Mouse (Mus musculus) mature B cell (primary cell): ENCODE data around the gene Anks1.
"Not testable (repeated sequence)": the region's sequence is repeated elsewhere in the genome, so short reads cannot be mapped to it uniquely, and the experiment has no call there.

Experiments
- in situ Hi-C: fragments of 300-500 bp; cut with MboI; formaldehyde crosslinking; loops from 2 replicates; pipeline ENCODE4 v1.14.3; 2019

Gene Anks1

GRCm38 (mm10) chr17:27931826-27932225, 22.7 kb downstream of the Anks1 start:
- in situ Hi-C loops: no loop called here

GRCm38 (mm10) chr17:27934136-27934910, 25.2 kb downstream of the Anks1 start:
- in situ Hi-C loops: no loop called here

- in situ Hi-C loops: no loop called here
Observed at GRCm38 (mm10) chr17:27935091-27935490, 26.0 kb downstream of the Anks1 start.

GRCm38 (mm10) chr17:27937054-27937615, 28.0 kb downstream of the Anks1 start:
- in situ Hi-C loops: no loop called here

- in situ Hi-C loops: no loop called here
Observed at GRCm38 (mm10) chr17:27938121-27938754, 29.1 kb downstream of the Anks1 start.

- in situ Hi-C loops: no loop called here
Observed at GRCm38 (mm10) chr17:27939028-27939427, 29.9 kb downstream of the Anks1 start.

GRCm38 (mm10) chr17:27940352-27940751, 31.2 kb downstream of the Anks1 start:
- in situ Hi-C loops: no loop called here

GRCm38 (mm10) chr17:27941178-27941577, 32.1 kb downstream of the Anks1 start:
- in situ Hi-C loops: no loop called here

GRCm38 (mm10) chr17:27941698-27942097, 32.6 kb downstream of the Anks1 start:
- in situ Hi-C loops: no loop called here

GRCm38 (mm10) chr17:27942131-27942530, 33.0 kb downstream of the Anks1 start:
- in situ Hi-C loops: no loop called here

- in situ Hi-C loops: no loop called here
Observed at GRCm38 (mm10) chr17:27945546-27946216, 36.6 kb downstream of the Anks1 start.

- in situ Hi-C loops: no loop called here
Observed at GRCm38 (mm10) chr17:27946371-27946770, 37.3 kb downstream of the Anks1 start.

- in situ Hi-C loops: no loop called here
Observed at GRCm38 (mm10) chr17:27947155-27947554, 38.0 kb downstream of the Anks1 start.

GRCm38 (mm10) chr17:27953136-27953535, 44.0 kb downstream of the Anks1 start:
- in situ Hi-C loops: no loop called here

GRCm38 (mm10) chr17:27954629-27955402, 45.7 kb downstream of the Anks1 start:
- in situ Hi-C loops: no loop called here

GRCm38 (mm10) chr17:27957649-27958048, 48.5 kb downstream of the Anks1 start:
- in situ Hi-C loops: no loop called here

GRCm38 (mm10) chr17:27960128-27961111, 51.3 kb downstream of the Anks1 start:
- in situ Hi-C loops: no loop called here

GRCm38 (mm10) chr17:27963120-27963519, 54.0 kb downstream of the Anks1 start:
- in situ Hi-C loops: not testable (repeated sequence)

GRCm38 (mm10) chr17:27964607-27965006, 55.5 kb downstream of the Anks1 start:
- in situ Hi-C loops: no loop called here

- in situ Hi-C loops: no loop called here
Observed at GRCm38 (mm10) chr17:27965292-27965691, 56.2 kb downstream of the Anks1 start.
